Mouse (Mus musculus): Measurements from ENCODE around the gene Lmf1. TPM values are rescaled to one million over a fixed set of nuclear protein-coding genes. Genes with fewer than 3 reads are reported as not detected.

The Lmf1 gene
- total and polyA plus RNA-seq, 3 experiments, result 28.7 to 33.5 (median 32.7) TPM

DNA sequence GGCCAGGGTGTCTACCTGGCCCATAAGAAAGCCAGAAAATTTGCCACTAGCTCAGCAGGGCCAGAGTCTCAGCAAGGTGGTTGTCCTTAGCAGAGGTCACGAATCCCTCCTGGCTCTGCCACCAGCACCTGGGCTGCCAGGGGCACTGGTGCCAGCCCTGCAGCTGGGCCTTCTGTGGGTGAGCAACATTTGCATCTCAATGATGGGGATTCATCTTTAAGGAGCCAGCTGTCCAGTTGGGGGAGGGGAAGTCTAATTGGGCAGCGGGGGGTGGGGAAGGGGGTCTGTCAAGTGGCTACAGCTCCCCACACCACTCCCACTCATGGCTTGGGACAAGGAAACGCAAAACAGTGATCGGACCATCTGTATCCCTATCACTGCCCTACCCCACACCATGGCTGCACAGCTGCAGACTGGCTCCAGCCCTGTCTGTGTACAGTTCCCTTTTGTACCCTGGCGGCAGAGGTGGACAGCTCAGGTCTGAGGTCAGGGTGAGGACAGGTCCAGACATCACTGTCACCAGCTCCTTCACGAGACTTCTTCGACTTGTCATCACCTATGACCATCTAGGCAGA lies 89.7 kb downstream of the Lmf1 start:
- intact Hi-C loops (cut with DNase I), result no loop called here
- H3K4me1 ChIP-seq (ENCODE audit: control insufficient read depth, insufficient read depth, low read length), result no peaks in the 10 kb centered on the region
- 53% methylated on average over 7 of the region's 7 CpGs for WGBS

GRCm38 (mm10) chr17:25672982-25673381 lies 94.1 kb downstream of the Lmf1 start:
- DNase-seq, result no peak
- H3K36me3 ChIP-seq (ENCODE audit: control insufficient read depth, insufficient read depth, low read length), result no peaks in the 10 kb centered on the region
- no peaks in the 10 kb centered on the region for H3K79me2 ChIP-seq (replicated peaks; ENCODE audit: control insufficient read depth, insufficient read depth, low read length)
- H3K27ac ChIP-seq, result no peak overlapping the region
- no peaks in the 10 kb centered on the region for H3K27me3 ChIP-seq (ENCODE audit: control insufficient read depth, insufficient read depth, low read length)
- TF ChIP-seq EP300 (IDR thresholded peaks at IDR 0.05; ENCODE audit: insufficient read depth, low read depth, low read length) (no peak), POLR2A (IDR thresholded peaks at IDR 0.05; ENCODE audit: insufficient read depth, low read depth, low read length) (no peak), CTCF (IDR thresholded peaks at IDR 0.05) (no peak)
- no peak overlapping the region for H3K9ac ChIP-seq (ENCODE audit: low read depth, low read length)
- no peak overlapping the region for H3K4me3 ChIP-seq
- intact Hi-C loops (cut with DNase I), result no loop called here
- H3K4me1 ChIP-seq (ENCODE audit: control insufficient read depth, insufficient read depth, low read length), result no peaks in the 10 kb centered on the region

More for the DNA sequence above, 89.7 kb downstream of the Lmf1 start:
- TF ChIP-seq EP300 (IDR thresholded peaks at IDR 0.05; ENCODE audit: insufficient read depth, low read depth, low read length), result no peak
- no peak for TF ChIP-seq CTCF (IDR thresholded peaks at IDR 0.05)
- no peak for TF ChIP-seq POLR2A (IDR thresholded peaks at IDR 0.05; ENCODE audit: insufficient read depth, low read depth, low read length)
- Histone ChIP-seq H3K27me3 (ENCODE audit: control insufficient read depth, insufficient read depth, low read length) (no peaks in the 10 kb centered on the region), H3K27ac (no peak overlapping the region), H3K79me2 (replicated peaks; ENCODE audit: control insufficient read depth, insufficient read depth, low read length) (no peaks in the 10 kb centered on the region), H3K9ac (ENCODE audit: low read depth, low read length) (no peak overlapping the region), H3K4me3 (no peak overlapping the region), H3K36me3 (ENCODE audit: control insufficient read depth, insufficient read depth, low read length) (no peaks in the 10 kb centered on the region)
- no peak for DNase-seq

GRCm38 (mm10) chr17:25677969-25678368 lies 99.1 kb downstream of the Lmf1 start:
- no peak for TF ChIP-seq EP300 (IDR thresholded peaks at IDR 0.05; ENCODE audit: insufficient read depth, low read depth, low read length)
- no peak for TF ChIP-seq CTCF (IDR thresholded peaks at IDR 0.05)
- TF ChIP-seq POLR2A (IDR thresholded peaks at IDR 0.05; ENCODE audit: insufficient read depth, low read depth, low read length), result no peak
- H3K27me3 ChIP-seq (ENCODE audit: control insufficient read depth, insufficient read depth, low read length), result 0 out of 2 replicates have a peak, but pooled peaks cover 1% of the 10 kb centered on the region
- no peak overlapping the region for H3K27ac ChIP-seq
- intact Hi-C loops (cut with DNase I), result no loop called here
- H3K9ac ChIP-seq (ENCODE audit: low read depth, low read length), result no peak overlapping the region
- DNase-seq, result no peak
- 63% methylated on average over 6 of the region's 6 CpGs for WGBS
- no peaks in the 10 kb centered on the region for H3K79me2 ChIP-seq (replicated peaks; ENCODE audit: control insufficient read depth, insufficient read depth, low read length)
- no peaks in the 10 kb centered on the region for H3K36me3 ChIP-seq (ENCODE audit: control insufficient read depth, insufficient read depth, low read length)
- no peaks in the 10 kb centered on the region for H3K4me1 ChIP-seq (ENCODE audit: control insufficient read depth, insufficient read depth, low read length)
- H3K4me3 ChIP-seq, result no peak overlapping the region

GRCm38 (mm10) chr17:25679818-25680217 lies 100.9 kb downstream of the Lmf1 start:
- no peak for DNase-seq
- no peak overlapping the region for H3K9ac ChIP-seq (ENCODE audit: low read depth, low read length)
- TF ChIP-seq EP300 (IDR thresholded peaks at IDR 0.05; ENCODE audit: insufficient read depth, low read depth, low read length) (no peak), CTCF (IDR thresholded peaks at IDR 0.05) (no peak), POLR2A (IDR thresholded peaks at IDR 0.05; ENCODE audit: insufficient read depth, low read depth, low read length) (no peak)
- 18% methylated on average over 5 of the region's 5 CpGs for WGBS
- H3K36me3 ChIP-seq (ENCODE audit: control insufficient read depth, insufficient read depth, low read length), result no peaks in the 10 kb centered on the region
- 0 out of 2 replicates have a peak, but pooled peaks cover 1% of the 10 kb centered on the region for H3K27me3 ChIP-seq (ENCODE audit: control insufficient read depth, insufficient read depth, low read length)
- no peaks in the 10 kb centered on the region for H3K79me2 ChIP-seq (replicated peaks; ENCODE audit: control insufficient read depth, insufficient read depth, low read length)
- H3K27ac ChIP-seq, result no peak overlapping the region
- H3K4me1 ChIP-seq (ENCODE audit: control insufficient read depth, insufficient read depth, low read length), result no peaks in the 10 kb centered on the region
- intact Hi-C loops (cut with DNase I), result no loop called here
- H3K4me3 ChIP-seq, result no peak overlapping the region

DNA sequence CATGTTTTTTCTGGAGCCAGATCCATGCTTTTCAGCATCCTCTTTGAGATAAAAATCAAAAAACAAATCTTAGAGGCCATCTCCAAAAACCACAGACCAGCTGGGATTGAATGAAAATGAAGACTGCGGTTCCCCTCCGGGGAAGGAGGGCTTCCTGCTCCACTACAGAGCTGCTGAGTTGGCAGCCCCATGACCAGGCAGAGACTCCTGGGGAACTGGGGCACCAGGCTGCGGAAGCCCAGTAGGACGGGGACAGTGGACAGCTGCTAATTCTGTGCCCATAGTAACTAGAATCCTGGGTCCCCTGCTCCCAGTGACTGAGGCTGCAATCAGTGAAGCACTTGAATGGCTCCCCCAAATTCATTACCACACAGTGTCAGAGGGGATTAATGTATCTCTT lies 102.8 kb downstream of the Lmf1 start:
- no peak overlapping the region for H3K4me3 ChIP-seq
- peak in 1 of 2 experiments; percentile 27 for DNase-seq
- H3K4me1 ChIP-seq (ENCODE audit: control insufficient read depth, insufficient read depth, low read length), result no peaks in the 10 kb centered on the region
- intact Hi-C loops (cut with DNase I), result no loop called here
- H3K9ac ChIP-seq (ENCODE audit: low read depth, low read length), result no peak overlapping the region
- 0 out of 2 replicates have a peak, but pooled peaks cover 1% of the 10 kb centered on the region for H3K27me3 ChIP-seq (ENCODE audit: control insufficient read depth, insufficient read depth, low read length)
- H3K36me3 ChIP-seq (ENCODE audit: control insufficient read depth, insufficient read depth, low read length), result no peaks in the 10 kb centered on the region
- no peaks in the 10 kb centered on the region for H3K79me2 ChIP-seq (replicated peaks; ENCODE audit: control insufficient read depth, insufficient read depth, low read length)
- no peak for TF ChIP-seq EP300 (IDR thresholded peaks at IDR 0.05; ENCODE audit: insufficient read depth, low read depth, low read length)
- TF ChIP-seq CTCF (IDR thresholded peaks at IDR 0.05), result no peak
- no peak overlapping the region for H3K27ac ChIP-seq
- WGBS, result 68% methylated on average over 4 of the region's 4 CpGs

DNA sequence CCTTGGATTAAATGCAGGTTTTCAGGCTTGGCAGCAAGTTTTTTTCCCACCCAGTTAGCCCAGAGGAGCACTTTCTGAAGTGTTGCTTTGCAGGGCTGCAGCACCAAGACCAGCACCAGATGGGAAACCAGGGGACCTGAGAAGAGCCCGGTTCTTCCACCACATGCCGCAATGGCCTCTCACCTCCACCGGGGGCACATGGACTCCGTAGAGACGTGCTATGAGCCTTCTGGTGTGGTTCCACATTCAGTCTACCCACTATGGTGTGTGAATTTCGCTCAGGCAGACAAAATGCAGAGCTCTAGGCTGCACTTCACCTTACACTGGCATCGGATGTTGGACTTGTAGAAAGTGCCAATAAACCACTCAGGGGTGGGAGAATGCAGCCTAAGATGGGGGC lies 107.4 kb downstream of the Lmf1 start:
- Histone ChIP-seq H3K4me1 (ENCODE audit: control insufficient read depth, insufficient read depth, low read length) (no peaks in the 10 kb centered on the region), H3K36me3 (ENCODE audit: control insufficient read depth, insufficient read depth, low read length) (no peaks in the 10 kb centered on the region), H3K4me3 (no peak overlapping the region), H3K79me2 (replicated peaks; ENCODE audit: control insufficient read depth, insufficient read depth, low read length) (no peaks in the 10 kb centered on the region), H3K27me3 (ENCODE audit: control insufficient read depth, insufficient read depth, low read length) (no peaks in the 10 kb centered on the region), H3K27ac (no peak overlapping the region), H3K9ac (ENCODE audit: low read depth, low read length) (no peak overlapping the region)
- no peak for DNase-seq
- TF ChIP-seq CTCF (IDR thresholded peaks at IDR 0.05), result peak; percentile 30
- no peak for TF ChIP-seq EP300 (IDR thresholded peaks at IDR 0.05; ENCODE audit: insufficient read depth, low read depth, low read length)
- no peak for TF ChIP-seq POLR2A (IDR thresholded peaks at IDR 0.05; ENCODE audit: insufficient read depth, low read depth, low read length)
- intact Hi-C loops (cut with DNase I), result no loop called here
- WGBS, result 34% methylated on average over 7 of the region's 7 CpGs

Data from heart, adult 2 months (tissue).